Comparison of ENCODE assay signal across 8 mouse cellular contexts in the genomic region with DNA sequence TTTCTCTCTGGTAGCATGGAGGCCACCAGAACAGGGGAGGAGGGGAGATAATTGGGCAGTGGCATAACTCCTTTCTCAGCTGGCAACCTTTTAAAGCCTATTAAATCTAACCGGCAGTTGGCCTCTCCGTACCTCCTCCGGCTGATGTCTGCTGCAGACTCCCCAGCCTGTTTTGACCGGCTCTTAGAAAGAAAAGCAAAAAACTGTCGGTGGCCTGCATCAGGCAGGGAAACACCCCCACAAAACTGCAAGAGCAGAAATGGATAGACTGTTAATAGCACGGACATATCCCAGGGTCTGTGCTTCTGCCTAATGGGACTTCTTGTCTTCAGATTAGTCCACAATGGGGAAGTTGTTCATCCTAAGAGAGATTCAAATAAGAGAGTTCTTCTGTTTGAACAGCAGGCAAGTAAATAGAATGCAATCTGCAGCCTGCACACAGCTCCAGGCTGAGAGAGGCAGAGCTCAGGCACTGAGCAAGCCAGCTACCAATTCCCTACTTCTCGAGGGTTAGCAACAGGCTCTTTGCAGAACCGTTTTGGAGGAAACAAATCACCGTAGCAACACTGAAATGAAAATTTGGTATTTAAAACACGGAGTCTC. TPM values are rescaled to one million over a fixed set of nuclear protein-coding genes. Genes with fewer than 3 reads are reported as not detected.
DNase-seq lines count a peak whose midpoint lies in the region; ATAC-seq and TF ChIP-seq lines count a peak whose summit lies in the region.

No protein-coding gene starts in this region.

- ATAC-seq in hindbrain, embryonic 13.5 days (ENCODE audit: low FRiP score) = peak; percentile 49; the same call in 1 of the 2 replicates
- no peak for ATAC-seq in inflammation-experienced regulatory T-cells, adult 6 months

- H3K36me3 ChIP-seq in hindbrain, embryonic 13.5 days = no peaks in the 10 kb centered on the region
- no peaks in the 10 kb centered on the region for H3K36me3 ChIP-seq in limb, embryonic 10.5 days

- H3K27me3 ChIP-seq in cerebellum, adult 2 months (ENCODE audit: control insufficient read depth, insufficient read depth, low read length) = no peaks in the 10 kb centered on the region
- no peaks in the 10 kb centered on the region for H3K27me3 ChIP-seq in hindbrain, embryonic 13.5 days
- no peaks in the 10 kb centered on the region for H3K27me3 ChIP-seq in limb, embryonic 10.5 days (ENCODE audit: low read depth, poor library complexity, severe bottlenecking)

- peaks cover 11% of the 10 kb centered on the region for H3K9me3 ChIP-seq in hindbrain, embryonic 13.5 days
- H3K9me3 ChIP-seq in limb, embryonic 10.5 days (replicated peaks) = no peaks in the 10 kb centered on the region

- WGBS in cerebellum, adult 2 months = 10% methylated on average over 10 of the region's 10 CpGs
- 22% methylated on average over 10 of the region's 10 CpGs for WGBS in hindbrain, embryonic 13.5 days
- WGBS in limb, embryonic 10.5 days = 40% methylated on average over 10 of the region's 10 CpGs

- no peaks in the 10 kb centered on the region for H3K4me1 ChIP-seq in cerebellum, adult 2 months (ENCODE audit: control insufficient read depth, insufficient read depth, low read length)
- H3K4me1 ChIP-seq in cortical plate, adult 2 months (ENCODE audit: control insufficient read depth, insufficient read depth, low read length) = peaks cover 4% of the 10 kb centered on the region; the same call in 1 of the 2 replicates
- peaks cover 15% of the 10 kb centered on the region; the same call in 1 of the 2 replicates for H3K4me1 ChIP-seq in hindbrain, embryonic 13.5 days (replicated peaks)
- H3K4me1 ChIP-seq in limb, embryonic 10.5 days = peaks cover 24% of the 10 kb centered on the region

- TF ChIP-seq CTCF in cerebellum, adult 2 months (IDR thresholded peaks at IDR 0.05; ENCODE audit: borderline replicate concordance, insufficient read depth, low read depth, low read length) = no peak
- no peak for TF ChIP-seq CTCF in cortical plate, adult 2 months (IDR thresholded peaks at IDR 0.05; ENCODE audit: extremely low read depth, insufficient read depth, low read length)

- H3K4me3 ChIP-seq in cerebellum, adult 2 months (replicated peaks; ENCODE audit: insufficient read depth, low read depth, low read length) = no peak overlapping the region
- no peak overlapping the region for H3K4me3 ChIP-seq in cortical plate, adult 2 months (ENCODE audit: insufficient read depth, low read length)
- H3K4me3 ChIP-seq in hindbrain, embryonic 13.5 days = no peak overlapping the region
- 0 out of 2 replicates have a peak overlapping the region, but pooled peaks have one; percentile 7 for H3K4me3 ChIP-seq in limb, embryonic 10.5 days

- no peak for TF ChIP-seq POLR2A in cerebellum, adult 2 months (IDR thresholded peaks at IDR 0.05; ENCODE audit: borderline replicate concordance, insufficient read depth, low read length)
- TF ChIP-seq POLR2A in cortical plate, adult 2 months (IDR thresholded peaks at IDR 0.05; ENCODE audit: extremely low read depth, insufficient read depth, low read length) = peak; percentile 63

- H3K27ac ChIP-seq in cerebellum, adult 2 months (ENCODE audit: insufficient read depth, low read length) = 0 out of 2 replicates have a peak overlapping the region, but pooled peaks have one; percentile 56
- H3K27ac ChIP-seq in cortical plate, adult 2 months (ENCODE audit: insufficient read depth, low read length) = peak overlapping the region; percentile 86
- H3K27ac ChIP-seq in hindbrain, embryonic 13.5 days = peak overlapping the region; percentile 61; the same call in 1 of the 2 replicates
- H3K27ac ChIP-seq in limb, embryonic 10.5 days = peak overlapping the region; percentile 80

- H3K9ac ChIP-seq in hindbrain, embryonic 13.5 days = peak overlapping the region; percentile 20; the same call in 1 of the 2 replicates

- DNase-seq in cerebellum, adult 2 months = peak in 1 of 2 experiments; percentile 16
- no peak for DNase-seq in cerebellum, adult 18-20 months
- DNase-seq in limb, embryonic 10.5 days (ENCODE audit: low spot score) = peak; percentile 44
- peak; percentile 70 to 84 for DNase-seq in right cerebral cortex, postnatal 10 days (ENCODE audit: low spot score in 2 of 2)
- no peak for DNase-seq in urinary bladder, postnatal 10 days (ENCODE audit: low spot score)

- H3K4me2 ChIP-seq in hindbrain, embryonic 13.5 days = peak overlapping the region; percentile 20

RNA-seq across cellular contexts. Expression of gene Atp23, which starts 55.7 kb away (rescaled TPM):
- polyA plus RNA-seq in cerebellum, adult 2 months (2012; rRNA removed) = 10.2 and 10.4 TPM in 2 replicates
- 10.3 and 10.4 TPM in 2 replicates for polyA plus RNA-seq in cortical plate, adult 2 months (2012; rRNA removed)
- polyA plus RNA-seq in hindbrain, embryonic 13.5 days (2015; fragmentation: Nextera tagmentation; extraction: Ambion mirVana) = 10.6 and 10.9 TPM in 2 replicates
- polyA plus RNA-seq in limb, embryonic 10.5 days (2016; fragmentation: Nextera tagmentation; extraction: Ambion mirVana) = 19.3 and 23.6 TPM in 2 replicates
- 1 to 10 TPM; 3.4 to 7.5 (median 5.1) TPM for polyA plus RNA-seq in inflammation-experienced regulatory T-cells, adult 6 months (2017; shearing (Covaris generic))

Comparison
In these comparisons a context has a peak if more than half of its experiments do, and no peak if none do; other contexts are left out.
1. DNase-seq: peak in limb, embryonic 10.5 days (single experiment) and right cerebral cortex, postnatal 10 days (2 of 2); none in cerebellum, adult 18-20 months (0 of 2) and urinary bladder, postnatal 10 days (single experiment).
2. Peak in every context shown above with its lines, with median percentiles within 50 percentile points of each other: H3K27ac ChIP-seq.